Mouse (Mus musculus) naive thymus-derived CD4-positive, alpha-beta T cell, adult 2 months (primary cell): ENCODE measurements around the gene Agbl4.
"Not testable (repeated sequence)": the region's sequence is repeated elsewhere in the genome, so short reads cannot be mapped to it uniquely, and the experiment has no call there.

ENCODE experiments used
- DNase-seq: peaks from one replicate; pipeline ENCODE4 v3.0.0-alpha.2; 2011; ENCODE audit warnings: low read depth

Gene Agbl4

GRCm38 (mm10) chr4:110916565-110916964 lies 519.1 kb downstream of the Agbl4 start:
- DNase-seq, result no peak

DNA sequence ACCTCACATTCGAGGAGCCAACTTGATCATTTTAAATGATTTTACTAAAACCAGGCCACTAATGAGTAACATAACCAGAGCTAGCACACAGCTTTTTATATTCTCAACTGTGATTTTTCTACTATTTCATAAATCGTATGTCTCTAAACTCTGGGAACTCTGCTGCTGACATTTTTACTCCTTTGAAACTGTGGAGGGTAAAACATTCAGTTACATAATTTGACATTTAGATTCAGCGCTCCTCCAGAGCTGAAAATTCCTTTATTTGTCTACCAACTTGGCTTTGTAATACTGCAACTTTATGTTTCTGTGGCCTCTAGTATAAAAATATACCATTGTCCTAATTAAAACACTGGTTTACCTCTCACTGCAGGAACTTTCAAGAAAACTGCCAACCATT lies 523.6 kb downstream of the Agbl4 start:
- no peak for DNase-seq

DNA sequence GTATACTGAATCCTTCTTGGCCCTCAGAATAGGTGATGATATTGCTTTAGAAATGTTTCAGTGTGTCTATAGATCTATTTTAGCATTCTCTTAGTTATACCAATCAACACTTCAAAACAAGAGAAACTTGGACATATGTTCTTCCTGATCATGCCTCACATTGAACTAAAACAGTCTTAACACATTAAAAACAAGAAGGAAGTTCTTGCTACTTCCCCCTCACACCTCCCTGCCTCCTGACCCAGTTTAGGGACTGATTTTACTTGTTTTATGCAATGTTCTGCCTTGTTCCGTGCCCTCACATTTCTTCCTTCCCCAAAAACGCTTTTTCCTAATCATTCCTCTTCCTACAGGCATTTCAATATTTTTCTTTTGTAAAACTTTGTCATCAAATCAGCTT lies 604.2 kb downstream of the Agbl4 start:
- DNase-seq, result no peak

DNA sequence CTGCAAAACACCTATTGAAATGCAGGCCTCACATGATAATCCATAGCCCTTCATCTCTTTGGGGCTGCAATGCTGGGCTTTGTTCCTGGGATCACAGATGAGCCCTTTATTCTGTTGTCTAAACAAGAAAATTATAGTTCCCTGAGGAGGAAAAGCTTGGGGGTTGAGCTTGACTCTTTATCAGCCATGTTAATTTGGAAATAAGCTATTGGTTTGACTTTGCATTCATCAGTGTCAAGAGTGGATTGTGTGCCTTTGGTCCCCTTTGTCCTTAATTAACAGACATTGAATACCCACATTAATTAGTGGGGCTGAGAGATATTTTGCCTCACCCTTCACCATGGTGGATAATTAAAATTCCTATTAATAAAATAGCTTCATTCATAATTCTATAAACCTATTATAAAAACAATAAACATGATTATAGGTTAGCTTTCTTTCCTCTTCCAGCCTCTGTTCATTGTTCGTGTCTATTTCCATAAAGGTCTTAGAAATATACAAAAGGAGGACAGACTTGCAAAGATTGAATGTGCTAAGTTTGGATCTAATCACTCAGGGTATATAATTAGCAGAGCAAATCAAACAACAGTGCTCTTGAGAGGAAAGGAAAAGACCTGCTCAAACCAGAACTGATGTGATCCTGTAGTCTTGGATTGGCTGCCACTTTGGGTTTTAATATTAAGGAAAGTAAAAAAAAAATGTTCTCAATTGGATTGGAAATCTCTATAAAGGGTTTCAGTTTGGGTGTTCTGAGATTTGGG lies 607.4 kb downstream of the Agbl4 start:
- no peak for DNase-seq

- DNase-seq, result no peak
Measured at GRCm38 (mm10) chr4:111019376-111019775, 621.9 kb downstream of the Agbl4 start.

GRCm38 (mm10) chr4:111067330-111067729 lies 669.9 kb downstream of the Agbl4 start:
- DNase-seq, result no peak

DNA sequence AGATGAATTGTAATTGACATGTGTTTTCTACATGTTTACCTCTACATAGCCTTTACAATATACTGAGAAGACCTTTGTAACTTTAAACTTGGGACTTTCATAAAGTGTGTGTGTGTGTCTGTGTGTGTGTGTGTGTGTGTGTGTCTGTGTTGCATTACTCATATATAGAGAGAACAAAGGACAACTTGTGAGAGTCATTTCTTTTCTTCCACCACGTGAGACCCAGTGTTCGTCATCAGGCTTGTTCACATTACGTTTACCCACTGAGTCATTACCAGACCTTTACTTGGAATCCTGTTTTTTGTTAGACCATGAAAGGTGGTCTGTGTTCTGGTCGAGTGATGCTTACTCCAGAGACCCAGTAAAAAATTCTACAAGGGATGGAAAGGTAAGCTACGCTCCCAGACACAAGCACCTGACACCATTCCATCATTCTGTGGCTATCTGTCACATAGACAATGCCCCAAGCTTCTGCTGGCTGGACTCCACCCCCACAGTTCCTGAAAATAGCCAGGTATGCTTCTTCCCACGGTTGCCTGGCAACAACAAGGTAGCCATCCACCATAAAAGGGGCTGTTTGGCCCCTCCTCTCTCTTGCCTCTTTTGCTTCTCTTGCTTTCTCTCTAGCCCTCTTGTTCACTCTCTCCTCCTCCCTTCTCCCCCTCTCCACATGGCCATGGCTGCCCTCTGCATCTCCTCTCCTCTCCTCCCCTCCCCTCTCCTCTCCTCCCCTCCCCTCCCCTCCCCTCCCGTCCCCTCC lies 676.5 kb downstream of the Agbl4 start:
- no peak for DNase-seq

- no peak for DNase-seq
Measured at GRCm38 (mm10) chr4:111074701-111075154, 677.3 kb downstream of the Agbl4 start.

GRCm38 (mm10) chr4:111077810-111078209 lies 680.3 kb downstream of the Agbl4 start:
- DNase-seq, result no peak

- no peak for DNase-seq
Measured at GRCm38 (mm10) chr4:111085330-111085729, 687.9 kb downstream of the Agbl4 start.

- no peak for DNase-seq
Measured at GRCm38 (mm10) chr4:111136217-111137147, 739.0 kb downstream of the Agbl4 start.

DNA sequence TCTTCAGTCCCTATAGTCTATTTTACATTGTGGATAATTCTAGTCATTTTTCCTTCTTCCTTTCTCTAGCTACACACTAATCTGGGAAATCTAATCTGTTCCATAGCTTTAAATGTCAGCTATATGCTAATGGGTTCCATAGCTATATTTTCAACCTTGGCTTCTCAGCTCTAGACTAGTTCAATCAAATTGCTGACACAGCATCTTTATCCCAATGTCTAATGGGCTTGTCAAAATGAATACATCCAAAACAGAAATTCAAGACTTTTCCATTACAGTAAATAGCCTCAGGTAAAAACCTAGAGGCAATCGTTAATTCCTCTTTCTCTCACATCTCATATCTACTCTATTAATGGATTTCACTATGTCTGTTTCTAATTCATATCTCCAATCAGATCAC lies 750.3 kb downstream of the Agbl4 start:
- no peak for DNase-seq

- DNase-seq, result no peak
Measured at GRCm38 (mm10) chr4:111155859-111156258, 758.4 kb downstream of the Agbl4 start.

- DNase-seq, result no peak
Measured at GRCm38 (mm10) chr4:111181478-111181877, 784.0 kb downstream of the Agbl4 start.

DNA sequence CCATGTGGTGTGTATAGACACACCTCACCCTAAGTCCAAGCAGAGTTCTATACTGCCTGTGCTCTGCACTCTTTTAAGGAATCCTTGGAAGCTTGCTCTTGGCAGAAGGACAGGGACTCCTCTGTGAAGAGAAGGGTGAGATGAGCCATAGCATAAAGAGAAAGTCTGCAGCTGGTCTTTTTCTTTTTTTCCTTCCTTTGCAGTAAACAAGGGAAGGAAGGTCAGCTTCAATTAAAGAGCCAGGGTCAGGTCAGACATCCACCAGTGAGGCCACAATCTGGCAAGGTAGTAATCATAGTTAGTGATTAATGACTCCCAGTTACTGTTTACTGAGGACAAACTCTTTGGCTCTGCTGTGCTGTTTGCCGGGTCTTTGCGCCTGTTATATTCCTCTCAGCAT lies 802.6 kb downstream of the Agbl4 start:
- DNase-seq, result no peak

DNA sequence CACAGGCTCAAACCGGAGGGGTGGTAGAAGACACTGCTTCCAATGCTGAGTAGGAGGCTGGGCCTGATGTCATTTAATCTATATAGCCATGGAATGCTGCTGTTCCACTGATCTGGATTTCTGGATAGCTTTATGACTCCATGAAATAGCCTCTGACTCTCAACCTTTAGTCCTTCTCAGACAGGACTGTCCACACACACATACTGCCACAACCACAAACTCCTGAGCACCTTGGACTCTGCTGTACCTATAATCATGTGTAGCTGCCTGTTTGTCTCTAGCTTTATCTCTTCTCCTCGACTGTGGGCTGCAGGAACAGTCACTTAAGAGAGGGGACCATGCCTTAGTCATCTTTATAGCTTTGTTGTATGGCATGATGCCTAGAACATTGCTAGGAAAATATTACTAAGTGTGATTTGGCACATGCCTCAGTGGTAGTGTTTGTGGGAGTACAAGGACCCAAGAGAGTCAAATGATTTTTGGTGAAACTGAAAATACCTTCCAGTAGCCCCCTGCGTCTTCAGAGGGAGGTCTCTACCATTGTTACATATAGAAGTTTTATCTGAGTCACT lies 817.8 kb downstream of the Agbl4 start:
- no peak for DNase-seq

- not testable (repeated sequence) for DNase-seq
Measured at GRCm38 (mm10) chr4:111219030-111219429, 821.6 kb downstream of the Agbl4 start.

DNA sequence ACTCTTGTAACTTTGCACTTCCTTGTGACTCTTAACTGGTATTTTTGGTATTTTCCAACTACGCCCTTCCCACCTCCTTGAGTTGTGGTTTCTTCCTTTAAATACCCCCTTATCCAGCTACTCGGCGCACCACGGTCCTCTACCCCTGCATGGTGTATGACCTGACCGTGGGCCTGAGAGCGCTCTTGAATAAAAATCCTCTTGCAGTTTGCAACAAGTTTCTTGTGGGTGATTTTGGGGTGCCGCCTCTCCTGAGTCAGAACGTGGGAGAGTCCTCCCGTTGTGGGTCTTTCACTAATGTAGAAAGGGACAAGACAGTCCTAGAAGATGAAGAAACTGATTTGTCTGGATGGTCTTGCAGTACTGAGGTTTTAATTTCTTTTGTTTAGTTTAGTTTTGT lies 822.1 kb downstream of the Agbl4 start:
- not testable (repeated sequence) for DNase-seq

- no peak for DNase-seq
Measured at GRCm38 (mm10) chr4:111233849-111234248, 836.4 kb downstream of the Agbl4 start.

DNA sequence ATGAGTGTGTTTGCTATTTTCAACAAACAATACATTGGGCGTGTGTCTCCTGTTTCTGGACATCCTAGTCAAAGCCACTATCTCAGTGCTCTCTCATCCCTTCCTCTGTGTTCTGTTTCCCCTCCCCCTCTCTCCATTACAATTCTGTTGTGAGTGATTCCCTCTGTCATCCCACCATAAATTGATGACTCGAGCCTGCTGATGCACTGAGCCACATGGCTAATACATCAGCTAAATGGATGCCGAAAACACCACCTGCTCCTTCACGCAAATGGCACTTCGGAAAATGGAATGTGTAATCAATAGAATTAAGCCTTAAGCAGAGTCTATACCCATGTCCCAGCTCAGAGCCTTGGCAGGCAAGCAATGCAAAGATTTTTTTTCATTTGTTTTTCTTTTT lies 854.5 kb downstream of the Agbl4 start:
- DNase-seq, result no peak

- no peak for DNase-seq
Measured at GRCm38 (mm10) chr4:111255499-111255898, 858.0 kb downstream of the Agbl4 start.

- DNase-seq, result no peak
Measured at GRCm38 (mm10) chr4:111256931-111257330, 859.5 kb downstream of the Agbl4 start.
